Mouse (Mus musculus): Measurements from ENCODE around the gene Vwf. TPM values are rescaled to one million over a fixed set of nuclear protein-coding genes. Genes with fewer than 3 reads are reported as not detected.

Vwf gene
- total and polyA plus RNA-seq, 3 experiments, result 0.05 to 0.22 TPM; not detected in 1

DNA sequence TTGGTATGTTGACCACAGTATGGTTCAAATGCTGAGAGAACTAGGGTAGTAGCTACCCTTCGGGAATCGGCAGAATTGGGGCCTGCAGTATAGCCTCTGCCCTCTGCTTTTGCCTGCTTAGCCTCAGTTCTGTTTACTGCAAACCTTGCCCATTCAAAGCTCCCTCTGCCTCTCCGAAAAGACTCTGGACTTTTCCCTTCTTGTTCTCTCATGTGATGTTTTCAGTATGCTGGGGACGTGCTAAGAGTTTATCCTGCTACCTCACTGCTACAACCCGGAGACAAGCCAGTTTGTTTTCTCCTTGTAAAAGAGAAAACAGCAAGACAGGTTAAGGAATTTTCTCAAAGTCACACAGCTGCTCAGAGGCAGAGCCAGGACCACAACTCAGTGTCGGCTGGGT is 46.0 kb downstream of the Vwf start:
- ATAC-seq (ENCODE audit: extremely low read depth, insufficient number of reproducible peaks, low FRiP score, poor library complexity, severe bottlenecking) (no peak), DNase-seq (ENCODE audit: low spot score) (no peak)
- Histone ChIP-seq H3K9me3 (replicated peaks) (peaks cover 92% of the 10 kb centered on the region), H3K27me3 (ENCODE audit: insufficient read depth, low read length) (no peaks in the 10 kb centered on the region), H3K4me1 (ENCODE audit: insufficient read depth, low read depth, low read length) (no peaks in the 10 kb centered on the region), H3K4me3 (ENCODE audit: low read depth, low read length) (no peak overlapping the region), H3K36me3 (replicated peaks) (no peaks in the 10 kb centered on the region)
- TF ChIP-seq CTCF (IDR thresholded peaks at IDR 0.05; ENCODE audit: low read depth, low read length), result no peak
- no peak for TF ChIP-seq GATA1 (IDR thresholded peaks at IDR 0.05; ENCODE audit: borderline replicate concordance, low read length)
- TF ChIP-seq POLR2AphosphoS5 (IDR thresholded peaks at IDR 0.05; ENCODE audit: insufficient replicate concordance, low read depth, low read length), result no peak
- no peak for TF ChIP-seq GATA2 (IDR thresholded peaks at IDR 0.05; ENCODE audit: borderline replicate concordance, low read depth, low read length)
- no peak for TF ChIP-seq TAL1 (conservative IDR thresholded peaks at IDR 0.05; ENCODE audit: low read depth, low read length)

- ATAC-seq (ENCODE audit: extremely low read depth, insufficient number of reproducible peaks, low FRiP score, poor library complexity, severe bottlenecking), result no peak
- no peaks in the 10 kb centered on the region for H3K36me3 ChIP-seq (replicated peaks)
- H3K4me3 ChIP-seq (ENCODE audit: low read depth, low read length), result no peak overlapping the region
- TF ChIP-seq POLR2AphosphoS5 (IDR thresholded peaks at IDR 0.05; ENCODE audit: insufficient replicate concordance, low read depth, low read length), result no peak
- no peak for TF ChIP-seq GATA1 (IDR thresholded peaks at IDR 0.05; ENCODE audit: borderline replicate concordance, low read length)
- TF ChIP-seq CTCF (IDR thresholded peaks at IDR 0.05; ENCODE audit: low read depth, low read length), result no peak
- TF ChIP-seq GATA2 (IDR thresholded peaks at IDR 0.05; ENCODE audit: borderline replicate concordance, low read depth, low read length), result no peak
- TF ChIP-seq TAL1 (conservative IDR thresholded peaks at IDR 0.05; ENCODE audit: low read depth, low read length), result no peak
- H3K4me1 ChIP-seq (ENCODE audit: insufficient read depth, low read depth, low read length), result no peaks in the 10 kb centered on the region
- H3K27me3 ChIP-seq (ENCODE audit: insufficient read depth, low read length), result no peaks in the 10 kb centered on the region; the same call in 1 of the 2 replicates
- peaks cover 93% of the 10 kb centered on the region for H3K9me3 ChIP-seq (replicated peaks)
- DNase-seq (ENCODE audit: low spot score), result no peak
Measured at GRCm38 (mm10) chr6:125594311-125594710, 47.7 kb downstream of the Vwf start.

DNA sequence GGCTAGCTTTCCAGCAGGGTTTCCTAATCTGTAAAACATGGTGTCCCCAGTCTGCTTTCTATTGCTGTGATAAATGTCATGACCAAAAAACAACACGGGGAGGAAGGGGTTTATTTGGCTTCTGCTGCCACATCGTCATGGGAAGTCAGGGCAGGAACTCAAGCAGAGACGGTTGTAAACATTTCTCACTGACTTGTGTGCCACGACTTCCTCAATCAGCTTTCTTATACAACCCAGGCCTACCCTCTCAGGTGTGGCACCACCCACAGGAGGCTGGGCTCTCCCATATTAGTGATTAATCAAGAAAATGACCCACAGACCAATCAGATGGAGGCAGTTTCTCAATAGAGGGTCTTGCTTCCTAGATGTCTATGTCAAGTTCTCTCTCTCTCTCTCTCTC is 48.3 kb downstream of the Vwf start:
- Histone ChIP-seq H3K9me3 (replicated peaks) (peaks cover 93% of the 10 kb centered on the region), H3K36me3 (replicated peaks) (no peaks in the 10 kb centered on the region), H3K4me1 (ENCODE audit: insufficient read depth, low read depth, low read length) (no peaks in the 10 kb centered on the region), H3K4me3 (ENCODE audit: low read depth, low read length) (no peak overlapping the region), H3K27me3 (ENCODE audit: insufficient read depth, low read length) (no peaks in the 10 kb centered on the region; the same call in 1 of the 2 replicates)
- DNase-seq (ENCODE audit: low spot score) (no peak), ATAC-seq (ENCODE audit: extremely low read depth, insufficient number of reproducible peaks, low FRiP score, poor library complexity, severe bottlenecking) (no peak)
- TF ChIP-seq TAL1 (conservative IDR thresholded peaks at IDR 0.05; ENCODE audit: low read depth, low read length) (no peak), GATA2 (IDR thresholded peaks at IDR 0.05; ENCODE audit: borderline replicate concordance, low read depth, low read length) (no peak), GATA1 (IDR thresholded peaks at IDR 0.05; ENCODE audit: borderline replicate concordance, low read length) (no peak), CTCF (IDR thresholded peaks at IDR 0.05; ENCODE audit: low read depth, low read length) (no peak), POLR2AphosphoS5 (IDR thresholded peaks at IDR 0.05; ENCODE audit: insufficient replicate concordance, low read depth, low read length) (no peak)

GRCm38 (mm10) chr6:125596701-125597318 is 50.2 kb downstream of the Vwf start:
- Histone ChIP-seq H3K4me3 (ENCODE audit: low read depth, low read length) (no peak overlapping the region), H3K27me3 (ENCODE audit: insufficient read depth, low read length) (no peaks in the 10 kb centered on the region; the same call in 1 of the 2 replicates), H3K4me1 (ENCODE audit: insufficient read depth, low read depth, low read length) (no peaks in the 10 kb centered on the region), H3K9me3 (replicated peaks) (peaks cover 92% of the 10 kb centered on the region), H3K36me3 (replicated peaks) (no peaks in the 10 kb centered on the region)
- DNase-seq (ENCODE audit: low spot score) (no peak), ATAC-seq (ENCODE audit: extremely low read depth, insufficient number of reproducible peaks, low FRiP score, poor library complexity, severe bottlenecking) (no peak)
- TF ChIP-seq GATA2 (IDR thresholded peaks at IDR 0.05; ENCODE audit: borderline replicate concordance, low read depth, low read length) (no peak), CTCF (IDR thresholded peaks at IDR 0.05; ENCODE audit: low read depth, low read length) (no peak)

DNA sequence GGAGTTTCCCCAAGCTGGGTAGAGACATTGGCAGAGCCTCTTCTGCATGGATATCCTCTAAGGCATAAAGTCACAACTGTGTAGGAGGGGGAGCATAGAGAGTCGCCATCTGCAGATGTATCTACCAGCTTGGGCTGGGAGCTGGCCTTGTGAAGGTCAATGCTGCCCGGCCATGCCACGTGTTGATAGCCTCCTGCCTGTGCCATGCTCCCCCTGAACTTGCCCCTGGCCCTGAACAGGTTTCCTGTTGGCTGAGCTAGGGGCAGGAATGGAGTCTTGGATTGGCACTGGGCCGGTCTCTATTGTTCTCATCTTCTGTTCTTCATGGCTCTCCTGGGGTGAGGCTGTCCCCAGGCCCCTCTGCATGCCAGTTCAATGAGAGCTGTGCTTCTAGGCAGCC is 51.1 kb downstream of the Vwf start:
- H3K27me3 ChIP-seq (ENCODE audit: insufficient read depth, low read length), result no peaks in the 10 kb centered on the region; the same call in 1 of the 2 replicates
- ATAC-seq (ENCODE audit: extremely low read depth, insufficient number of reproducible peaks, low FRiP score, poor library complexity, severe bottlenecking), result no peak
- H3K4me3 ChIP-seq (ENCODE audit: low read depth, low read length), result no peak overlapping the region
- peaks cover 95% of the 10 kb centered on the region for H3K9me3 ChIP-seq (replicated peaks)
- no peak for TF ChIP-seq GATA2 (IDR thresholded peaks at IDR 0.05; ENCODE audit: borderline replicate concordance, low read depth, low read length)
- no peak for TF ChIP-seq GATA1 (IDR thresholded peaks at IDR 0.05; ENCODE audit: borderline replicate concordance, low read length)
- TF ChIP-seq CTCF (IDR thresholded peaks at IDR 0.05; ENCODE audit: low read depth, low read length), result no peak
- no peak for TF ChIP-seq POLR2AphosphoS5 (IDR thresholded peaks at IDR 0.05; ENCODE audit: insufficient replicate concordance, low read depth, low read length)
- no peak for TF ChIP-seq TAL1 (conservative IDR thresholded peaks at IDR 0.05; ENCODE audit: low read depth, low read length)
- H3K4me1 ChIP-seq (ENCODE audit: insufficient read depth, low read depth, low read length), result no peaks in the 10 kb centered on the region
- no peaks in the 10 kb centered on the region for H3K36me3 ChIP-seq (replicated peaks)
- no peak for DNase-seq (ENCODE audit: low spot score)

DNA sequence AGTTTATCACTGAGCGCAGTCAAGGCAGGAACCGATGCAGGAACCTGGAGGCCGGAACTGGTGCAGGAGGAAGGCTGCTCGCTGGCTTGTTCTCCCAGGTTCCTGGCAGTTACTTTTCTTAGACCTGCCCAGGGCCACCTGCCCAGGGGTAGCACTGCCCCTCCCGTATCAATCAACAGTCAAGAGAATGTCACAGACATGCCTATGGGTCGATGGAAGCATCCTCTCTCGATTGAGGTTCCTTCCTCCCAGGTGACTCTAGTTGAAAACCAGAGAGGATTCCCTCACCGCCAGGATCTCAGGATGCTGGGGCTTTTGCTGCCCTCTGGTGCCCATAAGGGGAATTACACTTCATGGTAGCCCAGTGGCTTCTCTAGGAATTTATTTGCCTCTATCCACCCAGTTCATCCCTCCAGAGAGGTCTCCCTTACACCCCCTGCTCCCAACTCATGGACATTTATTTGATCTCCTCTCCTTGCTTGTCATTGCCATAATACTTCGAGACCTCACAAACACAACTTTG is 53.5 kb downstream of the Vwf start:
- Histone ChIP-seq H3K36me3 (replicated peaks) (no peaks in the 10 kb centered on the region), H3K27me3 (ENCODE audit: insufficient read depth, low read length) (no peaks in the 10 kb centered on the region; the same call in 1 of the 2 replicates), H3K4me3 (ENCODE audit: low read depth, low read length) (no peak overlapping the region), H3K4me1 (ENCODE audit: insufficient read depth, low read depth, low read length) (no peaks in the 10 kb centered on the region), H3K9me3 (replicated peaks) (peaks cover 97% of the 10 kb centered on the region)
- no peak for DNase-seq (ENCODE audit: low spot score)
- ATAC-seq (ENCODE audit: extremely low read depth, insufficient number of reproducible peaks, low FRiP score, poor library complexity, severe bottlenecking), result no peak
- TF ChIP-seq CTCF (IDR thresholded peaks at IDR 0.05; ENCODE audit: low read depth, low read length) (no peak), POLR2AphosphoS5 (IDR thresholded peaks at IDR 0.05; ENCODE audit: insufficient replicate concordance, low read depth, low read length) (no peak), TAL1 (conservative IDR thresholded peaks at IDR 0.05; ENCODE audit: low read depth, low read length) (no peak), GATA1 (IDR thresholded peaks at IDR 0.05; ENCODE audit: borderline replicate concordance, low read length) (no peak), GATA2 (IDR thresholded peaks at IDR 0.05; ENCODE audit: borderline replicate concordance, low read depth, low read length) (no peak)
